Mouse (Mus musculus): Measurements from ENCODE around the gene Gucy2c. TPM values are rescaled to one million over a fixed set of nuclear protein-coding genes. Genes with fewer than 3 reads are reported as not detected.
A peak's percentile ranks its signal among the peaks of the same experiment; 100 is the strongest.

Gene Gucy2c
- total and polyA plus RNA-seq, 2 experiments from 2014 or later, result not detected

- Histone ChIP-seq H3K27me3 (ENCODE audit: control insufficient read depth, insufficient read depth, low read length) (no peaks in the 10 kb centered on the region), H3K36me3 (replicated peaks; ENCODE audit: control insufficient read depth, insufficient read depth, low read length) (no peaks in the 10 kb centered on the region), H3K9me3 (replicated peaks; ENCODE audit: control insufficient read depth, low read length) (no peaks in the 10 kb centered on the region), H3K9ac (replicated peaks; ENCODE audit: low read depth, low read length) (no peak overlapping the region), H3K27ac (ENCODE audit: low read depth) (peak overlapping the region; percentile 68), H3K4me3 (ENCODE audit: low read depth, low read length) (no peak overlapping the region), H3K4me2 (ENCODE audit: low read depth, low read length) (peak overlapping the region; percentile 26; the same call in 1 of the 2 replicates), H3K4me1 (ENCODE audit: control insufficient read depth, insufficient read depth) (peaks cover 5% of the 10 kb centered on the region; the same call in 1 of the 2 replicates)
- DNase-seq (ENCODE audit: low spot score) (peak; percentile 85), ATAC-seq (ENCODE audit: insufficient read depth, low read depth) (peak; percentile 89)
- WGBS, result 22% methylated on average over 7 of the region's 7 CpGs
- TF ChIP-seq EP300 (IDR thresholded peaks at IDR 0.05; ENCODE audit: low read depth), result no peak
- no peak; the same call in 1 of the 2 replicates for TF ChIP-seq CTCF (IDR thresholded peaks at IDR 0.05; ENCODE audit: low read depth)
These were observed 109.1 kb downstream of the Gucy2c start for GRCm38 (mm10) chr6:136672467-136672866.

DNA sequence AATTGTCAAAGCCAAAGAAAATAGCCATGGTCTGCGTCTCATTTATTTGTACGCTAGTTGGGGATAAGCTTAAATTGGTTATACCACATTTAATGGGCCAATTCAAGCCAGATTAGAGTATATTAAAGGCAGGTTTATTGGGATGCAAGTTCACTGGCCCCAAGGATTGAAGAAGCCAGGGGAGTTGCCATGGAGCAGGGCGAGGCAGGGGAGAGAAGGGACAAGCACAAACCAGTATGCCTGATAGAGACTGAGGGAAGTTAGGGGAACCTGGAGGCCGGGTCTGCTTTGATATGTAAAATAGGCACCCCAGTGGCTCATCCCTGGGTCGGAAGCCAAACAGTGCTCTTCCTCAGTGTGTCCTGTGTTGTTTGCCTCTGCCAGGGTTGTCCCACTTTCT lies 112.3 kb downstream of the Gucy2c start:
- H3K4me1 ChIP-seq (ENCODE audit: control insufficient read depth, insufficient read depth), result peaks cover 5% of the 10 kb centered on the region; the same call in 1 of the 2 replicates
- H3K9ac ChIP-seq (replicated peaks; ENCODE audit: low read depth, low read length), result no peak overlapping the region
- DNase-seq (ENCODE audit: low spot score) (no peak), ATAC-seq (ENCODE audit: insufficient read depth, low read depth) (no peak)
- H3K4me3 ChIP-seq (ENCODE audit: low read depth, low read length), result no peak overlapping the region
- no peaks in the 10 kb centered on the region for H3K27me3 ChIP-seq (ENCODE audit: control insufficient read depth, insufficient read depth, low read length)
- no peaks in the 10 kb centered on the region for H3K36me3 ChIP-seq (replicated peaks; ENCODE audit: control insufficient read depth, insufficient read depth, low read length)
- no peaks in the 10 kb centered on the region for H3K9me3 ChIP-seq (replicated peaks; ENCODE audit: control insufficient read depth, low read length)
- no peak overlapping the region for H3K27ac ChIP-seq (ENCODE audit: low read depth)
- TF ChIP-seq CTCF (IDR thresholded peaks at IDR 0.05; ENCODE audit: low read depth) (no peak), EP300 (IDR thresholded peaks at IDR 0.05; ENCODE audit: low read depth) (no peak)
- 87% methylated on average over 5 of the region's 5 CpGs for WGBS
- no peak overlapping the region for H3K4me2 ChIP-seq (ENCODE audit: low read depth, low read length)

DNA sequence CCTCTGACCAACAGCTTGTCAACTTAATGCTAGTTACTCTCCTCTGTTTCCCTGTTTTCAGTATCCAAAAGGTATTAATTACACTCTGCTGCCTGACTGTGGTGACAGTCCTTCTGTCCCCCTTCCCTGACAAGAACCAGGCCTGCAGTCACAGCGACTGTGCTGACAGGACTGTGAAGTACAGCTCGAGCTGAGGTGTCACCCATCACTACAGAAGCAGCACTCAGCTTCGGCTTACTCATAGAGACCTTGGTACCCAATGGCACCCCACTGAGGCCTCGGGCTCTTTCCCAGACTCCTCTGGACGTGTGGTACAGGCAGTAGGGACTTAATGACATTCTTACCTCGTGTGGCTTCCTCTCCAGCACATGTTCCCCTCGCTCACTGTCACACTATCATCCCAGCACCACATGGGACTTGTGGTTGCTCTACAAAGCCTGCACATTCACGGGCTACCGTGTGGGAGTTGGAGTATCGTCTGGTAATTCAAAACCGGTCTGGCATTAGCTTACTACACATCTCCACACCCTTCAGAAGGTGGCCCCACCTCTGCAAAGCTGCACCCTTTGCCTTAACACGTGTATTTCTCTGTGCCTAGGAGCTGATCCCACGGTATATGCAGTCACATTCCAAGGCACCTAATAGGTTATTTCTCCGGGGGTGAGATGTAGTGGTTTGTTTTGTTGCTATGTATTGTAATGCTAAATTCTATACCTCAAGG lies 113.1 kb downstream of the Gucy2c start:
- Histone ChIP-seq H3K9me3 (replicated peaks; ENCODE audit: control insufficient read depth, low read length) (no peaks in the 10 kb centered on the region), H3K9ac (replicated peaks; ENCODE audit: low read depth, low read length) (no peak overlapping the region), H3K4me3 (ENCODE audit: low read depth, low read length) (no peak overlapping the region), H3K27ac (ENCODE audit: low read depth) (no peak overlapping the region), H3K4me1 (ENCODE audit: control insufficient read depth, insufficient read depth) (peaks cover 5% of the 10 kb centered on the region; the same call in 1 of the 2 replicates), H3K27me3 (ENCODE audit: control insufficient read depth, insufficient read depth, low read length) (0 out of 2 replicates have a peak, but pooled peaks cover 5% of the 10 kb centered on the region), H3K36me3 (replicated peaks; ENCODE audit: control insufficient read depth, insufficient read depth, low read length) (no peaks in the 10 kb centered on the region), H3K4me2 (ENCODE audit: low read depth, low read length) (no peak overlapping the region)
- TF ChIP-seq EP300 (IDR thresholded peaks at IDR 0.05; ENCODE audit: low read depth) (no peak), CTCF (IDR thresholded peaks at IDR 0.05; ENCODE audit: low read depth) (no peak)
- 32% methylated on average over 14 of the region's 14 CpGs for WGBS
- DNase-seq (ENCODE audit: low spot score) (no peak), ATAC-seq (ENCODE audit: insufficient read depth, low read depth) (peak; percentile 56)

GRCm38 (mm10) chr6:136662063-136662462 lies 119.5 kb downstream of the Gucy2c start:
- no peaks in the 10 kb centered on the region for H3K4me1 ChIP-seq (ENCODE audit: control insufficient read depth, insufficient read depth)
- H3K9me3 ChIP-seq (replicated peaks; ENCODE audit: control insufficient read depth, low read length), result no peaks in the 10 kb centered on the region
- no peaks in the 10 kb centered on the region for H3K36me3 ChIP-seq (replicated peaks; ENCODE audit: control insufficient read depth, insufficient read depth, low read length)
- ATAC-seq (ENCODE audit: insufficient read depth, low read depth) (no peak), DNase-seq (ENCODE audit: low spot score) (no peak)
- H3K27ac ChIP-seq (ENCODE audit: low read depth), result no peak overlapping the region
- 0 out of 2 replicates have a peak, but pooled peaks cover 11% of the 10 kb centered on the region for H3K27me3 ChIP-seq (ENCODE audit: control insufficient read depth, insufficient read depth, low read length)
- 52% methylated on average over 11 of the region's 11 CpGs for WGBS
- peak overlapping the region; percentile 54; the same call in 1 of the 2 replicates for H3K4me2 ChIP-seq (ENCODE audit: low read depth, low read length)
- no peak overlapping the region for H3K4me3 ChIP-seq (ENCODE audit: low read depth, low read length)
- no peak for TF ChIP-seq EP300 (IDR thresholded peaks at IDR 0.05; ENCODE audit: low read depth)
- no peak for TF ChIP-seq CTCF (IDR thresholded peaks at IDR 0.05; ENCODE audit: low read depth)
- H3K9ac ChIP-seq (replicated peaks; ENCODE audit: low read depth, low read length), result peak overlapping the region; percentile 45; the same call in 1 of the 2 replicates

DNA sequence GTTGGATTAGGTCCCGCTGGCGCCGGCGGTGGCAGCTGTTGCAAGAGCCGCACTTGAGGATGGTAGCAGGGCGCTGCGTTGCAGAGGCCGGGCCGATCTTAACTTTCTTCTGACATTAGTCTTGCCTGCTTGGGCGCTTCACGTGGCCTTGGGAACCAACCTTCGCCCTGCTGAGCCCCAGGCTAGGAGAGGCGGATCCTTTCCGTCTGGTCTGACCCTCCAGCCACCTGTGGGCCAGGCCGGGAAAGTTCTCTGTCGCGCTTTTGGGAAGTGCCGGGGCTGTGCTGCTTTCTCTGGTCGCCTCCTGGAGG lies 119.9 kb downstream of the Gucy2c start, which contains the start of gene Plbd1:
Gene Plbd1 (minus strand): TSS at position 223 of the 311 bp plus-strand sequence.
- no peaks in the 10 kb centered on the region for H3K36me3 ChIP-seq (replicated peaks; ENCODE audit: control insufficient read depth, insufficient read depth, low read length)
- H3K9ac ChIP-seq (replicated peaks; ENCODE audit: low read depth, low read length), result peak within 1 kb of the TSS; percentile 45; the same call in 1 of the 2 replicates
- H3K4me1 ChIP-seq (ENCODE audit: control insufficient read depth, insufficient read depth), result no peaks in the 10 kb centered on the region
- TF ChIP-seq EP300 (IDR thresholded peaks at IDR 0.05; ENCODE audit: low read depth) (no peak), CTCF (IDR thresholded peaks at IDR 0.05; ENCODE audit: low read depth) (no peak)
- H3K4me2 ChIP-seq (ENCODE audit: low read depth, low read length), result peak within 1 kb of the TSS; percentile 54
- no peaks in the 10 kb centered on the region for H3K9me3 ChIP-seq (replicated peaks; ENCODE audit: control insufficient read depth, low read length)
- WGBS, result 4% methylated on average over 19 of the region's 19 CpGs
- DNase-seq (ENCODE audit: low spot score), result no peak
- ATAC-seq (ENCODE audit: insufficient read depth, low read depth), result peak; percentile 71
- 0 out of 2 replicates have a peak, but pooled peaks cover 11% of the 10 kb centered on the region for H3K27me3 ChIP-seq (ENCODE audit: control insufficient read depth, insufficient read depth, low read length)
- no peak within 1 kb of the TSS for H3K27ac ChIP-seq (ENCODE audit: low read depth)
- H3K4me3 ChIP-seq (ENCODE audit: low read depth, low read length), result peak within 1 kb of the TSS; percentile 32

Measured in heart, postnatal 0 days (tissue).